In genomic region chr12:91838261-91838660, GRCm38 (mm10) we compare ENCODE assay signal across 24 mouse cellular contexts. TPM values are rescaled to one million over a fixed set of nuclear protein-coding genes. Genes with fewer than 3 reads are reported as not detected.
DNase-seq lines count a peak whose midpoint lies in the region; ATAC-seq lines count a peak whose summit lies in the region.
"Had no signal": no experiment of that assay in that cellular context is flagged by ENCODE, and none has a peak within 500 bp of the region (broad histone marks: within the 10 kb centered on the region; RNA-seq: fewer than 3 reads in every experiment).

No protein-coding gene starts in this region.

- no peaks in the 10 kb centered on the region for H3K9me3 ChIP-seq in intestine, embryonic 16.5 days (ENCODE audit: control insufficient read depth, low read length)
- H3K9me3 ChIP-seq in forebrain, embryonic 11.5 days (ENCODE audit: control insufficient read depth, low read length): no peaks in the 10 kb centered on the region
- H3K9me3 ChIP-seq: forebrain, embryonic 10.5 days; heart, embryonic 10.5 days; heart, embryonic 13.5 days; hindbrain, embryonic 15.5 days had no signal

- H3K4me3 ChIP-seq in intestine, embryonic 16.5 days (ENCODE audit: low read length): no peak overlapping the region
- H3K4me3 ChIP-seq in forebrain, embryonic 11.5 days (ENCODE audit: low read depth, low read length): no peak overlapping the region
- H3K4me3 ChIP-seq: forebrain, embryonic 10.5 days; heart, adult 2 months; heart, embryonic 10.5 days; heart, embryonic 13.5 days; hindbrain, embryonic 15.5 days had no signal

- H3K9ac ChIP-seq in intestine, embryonic 16.5 days (ENCODE audit: low read depth, low read length): no peak overlapping the region
- no peak overlapping the region for H3K9ac ChIP-seq in forebrain, embryonic 11.5 days (ENCODE audit: low read length)
- H3K9ac ChIP-seq: forebrain, postnatal 0 days; heart, embryonic 13.5 days; hindbrain, embryonic 15.5 days had no signal

- H3K27me3 ChIP-seq in intestine, embryonic 16.5 days (replicated peaks; ENCODE audit: control insufficient read depth, insufficient read depth, low read length): no peaks in the 10 kb centered on the region
- H3K27me3 ChIP-seq in forebrain, embryonic 11.5 days (ENCODE audit: control insufficient read depth, insufficient read depth, low read length): no peaks in the 10 kb centered on the region
- H3K27me3 ChIP-seq: heart, embryonic 13.5 days; hindbrain, embryonic 15.5 days had no signal

- 60% methylated on average over 7 of the region's 7 CpGs for WGBS in intestine, embryonic 16.5 days
- 89% methylated on average over 7 of the region's 7 CpGs for WGBS in forebrain, embryonic 11.5 days

- peak; percentile 35 to 72 for DNase-seq in adrenal gland, adult (ENCODE audit: inconsistent age in 2 of 2, low spot score in 1 of 2)
- no peak for DNase-seq in adrenal gland, postnatal 25 days
- DNase-seq in adrenal gland, postnatal 14 days: peak; percentile 24
- no peak for DNase-seq in adrenal gland, postnatal 4 days (ENCODE audit: low spot score in 2 of 2)
- peak; percentile 8 for DNase-seq in 3T3-L1 (ENCODE audit: low read depth, low spot score)
- DNase-seq in urinary bladder, postnatal 4 days (ENCODE audit: low spot score in 2 of 2): no peak
- no peak for DNase-seq in forebrain, embryonic 11.5 days (ENCODE audit: low spot score)
- DNase-seq: cerebellum, adult 18-20 months; cerebellum, adult 9-10 months; cerebellum, postnatal 14 days; forebrain, postnatal 0 days; gastrocnemius, postnatal 36 days; heart, adult 2 months; heart, postnatal 14 days; heart, postnatal 4 days; kidney, adult 2 months had no signal

- H3K4me1 ChIP-seq in intestine, embryonic 16.5 days (ENCODE audit: control insufficient read depth, insufficient read depth, low read length): peaks cover 8% of the 10 kb centered on the region
- no peaks in the 10 kb centered on the region for H3K4me1 ChIP-seq in forebrain, embryonic 11.5 days (replicated peaks; ENCODE audit: control insufficient read depth, insufficient read depth, low read length)
- H3K4me1 ChIP-seq: forebrain, embryonic 10.5 days; heart, embryonic 10.5 days; heart, embryonic 13.5 days; hindbrain, embryonic 15.5 days had no signal

- H3K36me3 ChIP-seq in intestine, embryonic 16.5 days (ENCODE audit: control insufficient read depth, insufficient read depth, low read length): peaks cover 10% of the 10 kb centered on the region
- no peaks in the 10 kb centered on the region; the same call in 1 of the 2 replicates for H3K36me3 ChIP-seq in forebrain, embryonic 11.5 days (ENCODE audit: control insufficient read depth, insufficient read depth, low read length)

- H3K4me2 ChIP-seq in intestine, embryonic 16.5 days (ENCODE audit: low read depth, low read length): no peak overlapping the region
- no peak overlapping the region for H3K4me2 ChIP-seq in forebrain, embryonic 11.5 days (ENCODE audit: low read depth, low read length, severe bottlenecking)
- H3K4me2 ChIP-seq: heart, embryonic 13.5 days; hindbrain, embryonic 15.5 days had no signal

- peak; percentile 43 for ATAC-seq in intestine, embryonic 16.5 days
- no peak for ATAC-seq in forebrain, embryonic 11.5 days (replicated peaks; ENCODE audit: low FRiP score)
- ATAC-seq: CD4-positive, CD25-positive, alpha-beta regulatory T cell, adult 4 months; forebrain, embryonic 14.5 days; forebrain, postnatal 0 days had no signal

- peak overlapping the region; percentile 38; the same call in 1 of the 2 replicates for H3K27ac ChIP-seq in intestine, embryonic 16.5 days (ENCODE audit: low read length)
- no peak overlapping the region for H3K27ac ChIP-seq in forebrain, embryonic 11.5 days (ENCODE audit: low read depth, low read length)
- H3K27ac ChIP-seq: forebrain, embryonic 10.5 days; heart, adult 2 months; heart, embryonic 10.5 days; heart, embryonic 13.5 days; hindbrain, embryonic 15.5 days had no signal

RNA-seq across cellular contexts. Expression of gene Sel1l, which starts 10.7 kb away (rescaled TPM):
- 153 and 158 TPM in 2 replicates for total RNA-seq in adrenal gland, postnatal 25 days (2021)
- 148 and 153 TPM in 2 replicates for total RNA-seq in adrenal gland, postnatal 14 days (2021)
- total RNA-seq in adrenal gland, postnatal 4 days (2021): 100 to 1,000 TPM; 170 to 176 TPM
- polyA plus RNA-seq in intestine, embryonic 16.5 days (2015; fragmentation: Nextera tagmentation; extraction: Ambion mirVana): 85.4 and 99.2 TPM in 2 replicates
- 83.9 and 88.1 TPM in 2 replicates for polyA plus RNA-seq in forebrain, embryonic 11.5 days (2014; fragmentation: Nextera tagmentation; extraction: Ambion mirVana)

RNA-seq across cellular contexts. Expression of gene Ston2, which starts 50.1 kb away (rescaled TPM):
- total RNA-seq in adrenal gland, postnatal 25 days (2021): 7.3 and 11.5 TPM in 2 replicates
- total RNA-seq in adrenal gland, postnatal 14 days (2021): 6.4 and 10.1 TPM in 2 replicates
- 10 to 100 TPM; 14.5 to 15.1 TPM for total RNA-seq in adrenal gland, postnatal 4 days (2021)
- polyA plus RNA-seq in intestine, embryonic 16.5 days (2015; fragmentation: Nextera tagmentation; extraction: Ambion mirVana): 4.9 and 5.2 TPM in 2 replicates
- 13.7 and 16.5 TPM in 2 replicates for polyA plus RNA-seq in forebrain, embryonic 11.5 days (2014; fragmentation: Nextera tagmentation; extraction: Ambion mirVana)
- total RNA-seq: MEL had no signal

Comparison
In these comparisons a context has a peak if more than half of its experiments do, and no peak if none do; other contexts are left out.
1. DNase-seq: peak in adrenal gland, adult (2 of 2), adrenal gland, postnatal 14 days (single experiment) and 3T3-L1 (single experiment); none in adrenal gland, postnatal 25 days (single experiment), adrenal gland, postnatal 4 days (0 of 2), urinary bladder, postnatal 4 days (0 of 2) and forebrain, embryonic 11.5 days (single experiment).